In genomic region chr4:131977201-131977600, GRCm38 (mm10) we compare ENCODE assay signal across 9 mouse cellular contexts. TPM values are rescaled to one million over a fixed set of nuclear protein-coding genes. Genes with fewer than 3 reads are reported as not detected.
A peak's percentile ranks its signal among the peaks of the same experiment; 100 is the strongest.
DNase-seq lines count a peak whose midpoint lies in the region; ATAC-seq and TF ChIP-seq lines count a peak whose summit lies in the region.
"Had no signal": no experiment of that assay in that cellular context is flagged by ENCODE, and none has a peak within 500 bp of the region (broad histone marks: within the 10 kb centered on the region; RNA-seq: fewer than 3 reads in every experiment).

No protein-coding gene starts in this region.

- no peak overlapping the region for H3ac ChIP-seq in C2C12 (ENCODE audit: control insufficient read depth, insufficient read length, low read depth)

- no peaks in the 10 kb centered on the region for H3K79me3 ChIP-seq in C2C12 (ENCODE audit: low read depth)

- no peak overlapping the region for H3K4me3 ChIP-seq in C2C12 (ENCODE audit: insufficient read depth, poor library complexity, severe bottlenecking)
- no peak overlapping the region for H3K4me3 ChIP-seq in liver, embryonic 15.5 days (replicated peaks)
- H3K4me3 ChIP-seq: limb, embryonic 15.5 days had no signal

- TF ChIP-seq CTCF in C2C12 (IDR thresholded peaks at IDR 0.05; ENCODE audit: control insufficient read depth, insufficient read depth, insufficient read length), result peak; percentile 97

- no peaks in the 10 kb centered on the region for H3K27me3 ChIP-seq in C2C12 (ENCODE audit: control insufficient read depth, insufficient read depth, insufficient read length)
- H3K27me3 ChIP-seq in liver, embryonic 15.5 days, result no peaks in the 10 kb centered on the region
- H3K27me3 ChIP-seq: limb, embryonic 15.5 days had no signal

- DNase-seq in T-cell, adult 2 months (ENCODE audit: low spot score), result peak; percentile 64
- DNase-seq in cerebellum, postnatal 14 days, result peak; percentile 88
- DNase-seq in gastrocnemius, postnatal 14 days, result peak; percentile 69
- peak; percentile 74 to 89 for DNase-seq in kidney, postnatal 25 days
- DNase-seq in retina, postnatal 7 days (ENCODE audit: low read depth, low spot score), result peak; percentile 64
- peak; percentile 47 for DNase-seq in urinary bladder, adult 2 months (ENCODE audit: low spot score)

- peak; percentile 68; the same call in 1 of the 2 replicates for ATAC-seq in liver, embryonic 15.5 days (ENCODE audit: insufficient read depth)

- H3K9me3 ChIP-seq in liver, embryonic 15.5 days (replicated peaks), result no peaks in the 10 kb centered on the region
- H3K9me3 ChIP-seq: limb, embryonic 15.5 days had no signal

- no peak overlapping the region for H3K9ac ChIP-seq in liver, embryonic 15.5 days
- H3K9ac ChIP-seq: limb, embryonic 15.5 days had no signal

- peaks cover 6% of the 10 kb centered on the region for H3K36me3 ChIP-seq in C2C12 (ENCODE audit: control insufficient read depth, insufficient read depth)
- peaks cover 95% of the 10 kb centered on the region for H3K36me3 ChIP-seq in liver, embryonic 15.5 days (replicated peaks)

- no peak overlapping the region for H3K4me2 ChIP-seq in liver, embryonic 15.5 days
- H3K4me2 ChIP-seq: limb, embryonic 15.5 days had no signal

- intact Hi-C loops in gastrocnemius, postnatal 14 days (cut with DNase I; ENCODE audit: low total_unique reads), result loop anchor here (2.0 kb wide), 1 partner anchor 102 kb away; no protein-coding TSS in a partner anchor

- H3K4me1 ChIP-seq in liver, embryonic 15.5 days (replicated peaks), result no peaks in the 10 kb centered on the region
- H3K4me1 ChIP-seq: limb, embryonic 15.5 days had no signal

- H3K27ac ChIP-seq in liver, embryonic 15.5 days (replicated peaks), result no peak overlapping the region; the same call in 1 of the 2 replicates
- H3K27ac ChIP-seq: limb, embryonic 15.5 days had no signal

- no peaks in the 10 kb centered on the region for H3K79me2 ChIP-seq in C2C12 (ENCODE audit: control insufficient read depth, insufficient read depth)

- WGBS in liver, embryonic 15.5 days (ENCODE audit: insufficient replicate concordance), result 29% methylated on average over 4 of the region's 4 CpGs

TF ChIP-seq in C2C12, 6 proteins besides CTCF, POLR2A, EP300 and RAD21:
- TF ChIP-seq MYOG (IDR thresholded peaks at IDR 0.05; ENCODE audit: control insufficient read depth, extremely low read depth, insufficient read length), result no peak
- TF ChIP-seq FOSL1 (IDR thresholded peaks at IDR 0.05; ENCODE audit: insufficient read depth, low read length, poor library complexity, severe bottlenecking), result no peak
- no peak for TF ChIP-seq MYOD1 (IDR thresholded peaks at IDR 0.05; ENCODE audit: control insufficient read depth, insufficient read length, low read depth)
- TF ChIP-seq USF1 (IDR thresholded peaks at IDR 0.05; ENCODE audit: low read depth), result no peak
- TF ChIP-seq CEBPB (IDR thresholded peaks at IDR 0.05; ENCODE audit: low read depth), result no peak
- no peak for TF ChIP-seq MAX (IDR thresholded peaks at IDR 0.05)

RNA-seq across cellular contexts. Expression of gene Tmem200b, which starts 55.6 kb away (rescaled TPM):
- 2.3 TPM for polyA plus RNA-seq in C2C12 (2012; fragmentation: generic; extraction: Trizol)
- 1 to 10 TPM; 4.5 to 5.5 TPM for total RNA-seq in gastrocnemius, postnatal 14 days (2021)
- 0.26 and 0.28 TPM in 2 replicates for polyA plus RNA-seq in liver, embryonic 15.5 days (2015; fragmentation: Nextera tagmentation; extraction: Ambion mirVana)
- polyA plus RNA-seq in urinary bladder, adult 2 months (2012; rRNA removed), result 45.2 and 52.6 TPM in 2 replicates

Comparison
In these comparisons a context has a peak if more than half of its experiments do, and no peak if none do; other contexts are left out.
1. RNA of gene Tmem200b, which starts 55.6 kb away (polyA plus RNA-seq): 45.2 to 52.6 TPM in urinary bladder, adult 2 months; 2.3 TPM in C2C12 (single experiment) and 0.26 to 0.28 TPM in liver, embryonic 15.5 days; every median in the first group is over 10 times any median in the second.
2. Peak in every context shown above with its lines, with median percentiles within 50 percentile points of each other: DNase-seq.